Mouse (Mus musculus) intestine, embryonic 15.5 days (tissue): ENCODE measurements around the gene Olfr746. TPM values are rescaled to one million over a fixed set of nuclear protein-coding genes. Genes with fewer than 3 reads are reported as not detected.

Experiments
- ATAC-seq: fragments of 200-750 bp; cut with Nextera tagmentation; 2 replicates; pipeline ENCODE4 v1.8.0; 2017; ENCODE audit warnings: moderate TSS enrichment, moderate library complexity
- H3K27ac ChIP-seq: fragments of 300-500 bp; sonication (generic); 2 replicates; pipeline ENCODE4 v1.5.1; 2015; ENCODE audit warnings: mild to moderate bottlenecking, inconsistent platforms
- H3K27me3 ChIP-seq: fragments of 300-500 bp; sonication (generic); replicated peaks from 2 replicates; pipeline ENCODE4 v1.6.1; 2015; ENCODE audit warnings: inconsistent platforms
- H3K36me3 ChIP-seq: fragments of 300-500 bp; sonication (generic); 2 replicates; pipeline ENCODE4 v1.6.1; 2015; ENCODE audit warnings: inconsistent platforms
- H3K4me1 ChIP-seq: fragments of 300-500 bp; sonication (generic); replicated peaks from 2 replicates; pipeline ENCODE4 v1.6.1; 2015; ENCODE audit warnings: inconsistent platforms
- H3K4me2 ChIP-seq: fragments of 300-500 bp; sonication (generic); replicated peaks from 2 replicates; pipeline ENCODE4 v1.6.1; 2015; ENCODE audit warnings: mild to moderate bottlenecking, inconsistent platforms
- H3K4me3 ChIP-seq: fragments of 300-500 bp; sonication (generic); replicated peaks from 2 replicates; pipeline ENCODE4 v1.5.1; 2015; ENCODE audit warnings: inconsistent platforms
- H3K9ac ChIP-seq: fragments of 300-500 bp; sonication (generic); 2 replicates; pipeline ENCODE4 v1.6.1; 2015; ENCODE audit warnings: inconsistent platforms
- H3K9me3 ChIP-seq: fragments of 300-500 bp; sonication (generic); 2 replicates; pipeline ENCODE4 v1.6.1; 2016; ENCODE audit warnings: inconsistent platforms
- WGBS: fragments of 180-500 bp; shearing (Covaris S2); methylation state at CpG from one replicate; pipeline ENCODE4 v1.1.7; 2015; 5-methylcytosine and 5-hydroxymethylcytosine counted together
- polyA plus RNA-seq: library from polyadenylated mRNA; unstranded; fragments of >200 nt; fragmentation: Nextera tagmentation; extraction: Ambion mirVana; gene quantifications from 2 replicates; pipeline ENCODE4 v1.2.1, GENCODE M21; 2015

Olfr746 gene
- polyA plus RNA-seq, result not detected in 2 replicates

- Histone ChIP-seq H3K36me3 (no peaks in the 10 kb centered on the region), H3K27me3 (no peaks in the 10 kb centered on the region), H3K4me2 (no peak within 1 kb of the TSS), H3K27ac (no peak within 1 kb of the TSS), H3K4me3 (no peak within 1 kb of the TSS), H3K9ac (no peak within 1 kb of the TSS), H3K4me1 (no peaks in the 10 kb centered on the region), H3K9me3 (no peaks in the 10 kb centered on the region)
- ATAC-seq, result no peak
These were observed at the start of gene Olfr746 for GRCm38 (mm10) chr14:50646783-50647182. Gene Olfr746, plus strand, starts transcription at chr14:50647083.

- H3K36me3 ChIP-seq, result no peaks in the 10 kb centered on the region
- H3K9me3 ChIP-seq, result no peaks in the 10 kb centered on the region
- no peak for ATAC-seq
- no peak within 1 kb of the TSS for H3K4me2 ChIP-seq
- no peak within 1 kb of the TSS for H3K27ac ChIP-seq
- H3K9ac ChIP-seq, result no peak within 1 kb of the TSS
- WGBS, result 90% methylated on average over 2 of the region's 2 CpGs
- no peak within 1 kb of the TSS for H3K4me3 ChIP-seq
- H3K4me1 ChIP-seq, result no peaks in the 10 kb centered on the region
- no peaks in the 10 kb centered on the region for H3K27me3 ChIP-seq
These were observed 32.3 kb upstream of the Olfr746 start, which contains the start of gene Olfr744 for GRCm38 (mm10) chr14:50614579-50614978. Gene Olfr744, plus strand, starts transcription at chr14:50614879.

GRCm38 (mm10) chr14:50639088-50639487 is 7.8 kb upstream of the Olfr746 start, which contains the start of gene Olfr745:
Gene Olfr745, plus strand, starts transcription at chr14:50639388.
- H3K9ac ChIP-seq, result no peak within 1 kb of the TSS
- 85% methylated on average over 2 of the region's 2 CpGs for WGBS
- ATAC-seq, result no peak
- no peak within 1 kb of the TSS for H3K27ac ChIP-seq
- H3K4me3 ChIP-seq, result no peak within 1 kb of the TSS
- no peaks in the 10 kb centered on the region for H3K27me3 ChIP-seq
- H3K9me3 ChIP-seq, result no peaks in the 10 kb centered on the region
- H3K36me3 ChIP-seq, result no peaks in the 10 kb centered on the region
- H3K4me2 ChIP-seq, result no peak within 1 kb of the TSS
- no peaks in the 10 kb centered on the region for H3K4me1 ChIP-seq

- H3K9ac ChIP-seq, result no peak within 1 kb of the TSS
These were observed 46.2 kb downstream of the Olfr746 start, which contains the start of gene Olfr747 for GRCm38 (mm10) chr14:50693106-50693505. Gene Olfr747, minus strand, starts transcription at chr14:50693206.

More at GRCm38 (mm10) chr14:50693106-50693505, 46.2 kb downstream of the Olfr746 start, which contains the start of gene Olfr747:
- Histone ChIP-seq H3K36me3 (no peaks in the 10 kb centered on the region), H3K4me2 (no peak within 1 kb of the TSS), H3K27ac (no peak within 1 kb of the TSS), H3K4me1 (no peaks in the 10 kb centered on the region), H3K4me3 (no peak within 1 kb of the TSS), H3K9me3 (no peaks in the 10 kb centered on the region), H3K27me3 (no peaks in the 10 kb centered on the region)
- 94% methylated on average over 3 of the region's 3 CpGs for WGBS
- no peak for ATAC-seq

Other genes starting within 250 kb of the Olfr746 start
- gene Olfr738, start 239.5 kb upstream of the Olfr746 start, polyA plus RNA-seq, result not detected in 2 replicates
- not detected in 2 replicates for gene Olfr739, start 228.5 kb upstream of the Olfr746 start, polyA plus RNA-seq
- not detected in 2 replicates for gene Olfr740, start 201.5 kb upstream of the Olfr746 start, polyA plus RNA-seq
- gene Olfr741, start 174.3 kb upstream of the Olfr746 start, polyA plus RNA-seq, result not detected in 2 replicates
- not detected in 2 replicates for gene Olfr742, start 143.5 kb upstream of the Olfr746 start, polyA plus RNA-seq
- not detected in 2 replicates for gene Olfr743, start 125.2 kb upstream of the Olfr746 start, polyA plus RNA-seq
- gene Olfr744, start 32.2 kb upstream of the Olfr746 start, polyA plus RNA-seq, result not detected in 2 replicates
- gene Olfr745, start 7.7 kb upstream of the Olfr746 start, polyA plus RNA-seq, result not detected in 2 replicates
- gene Olfr747, start 46.1 kb downstream of the Olfr746 start, polyA plus RNA-seq, result not detected in 2 replicates
- gene Olfr748, start 60.3 kb downstream of the Olfr746 start, polyA plus RNA-seq, result not detected in 2 replicates
- gene Olfr749, start 98.0 kb downstream of the Olfr746 start, polyA plus RNA-seq, result not detected in 2 replicates
- 60.5 and 61.8 TPM in 2 replicates for gene Ttc5, start 138.4 kb downstream of the Olfr746 start, polyA plus RNA-seq
- gene Ccnb1ip1, start 160.6 kb downstream of the Olfr746 start, polyA plus RNA-seq, result not detected in 2 replicates
- gene Parp2, start 160.8 kb downstream of the Olfr746 start, polyA plus RNA-seq, result 57.1 and 59.2 TPM in 2 replicates
- gene Tep1, start 223.5 kb downstream of the Olfr746 start, polyA plus RNA-seq, result 10.4 and 13.3 TPM in 2 replicates